Mouse (Mus musculus) fibroblast of lung, adult 2 months (primary cell): Measurements from ENCODE around the gene Fam189b.

ENCODE experiments used
- DNase-seq: peaks from one replicate; pipeline ENCODE4 v3.0.0-alpha.2; 2011; ENCODE audit warnings: low read depth

The Fam189b gene

DNA sequence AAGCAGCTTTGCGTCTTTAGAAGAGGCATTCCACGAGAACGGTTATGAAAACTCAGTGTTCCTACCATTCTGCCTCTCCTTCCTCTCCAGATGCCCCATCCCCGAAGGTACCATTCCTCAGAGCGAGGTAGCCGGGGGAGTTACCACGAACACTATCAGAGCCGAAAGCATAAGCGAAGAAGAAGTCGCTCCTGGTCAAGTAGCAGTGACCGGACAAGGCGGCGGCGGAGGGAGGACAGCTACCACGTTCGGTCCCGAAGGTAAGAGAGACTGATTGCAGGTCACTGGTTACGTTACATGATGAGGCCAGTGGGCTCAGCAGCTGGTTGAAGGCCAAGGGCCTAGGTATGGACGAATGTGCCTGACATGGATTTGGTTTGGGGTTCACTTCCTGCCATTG, 16.0 kb upstream of the Fam189b start:
- DNase-seq: no peak

DNA sequence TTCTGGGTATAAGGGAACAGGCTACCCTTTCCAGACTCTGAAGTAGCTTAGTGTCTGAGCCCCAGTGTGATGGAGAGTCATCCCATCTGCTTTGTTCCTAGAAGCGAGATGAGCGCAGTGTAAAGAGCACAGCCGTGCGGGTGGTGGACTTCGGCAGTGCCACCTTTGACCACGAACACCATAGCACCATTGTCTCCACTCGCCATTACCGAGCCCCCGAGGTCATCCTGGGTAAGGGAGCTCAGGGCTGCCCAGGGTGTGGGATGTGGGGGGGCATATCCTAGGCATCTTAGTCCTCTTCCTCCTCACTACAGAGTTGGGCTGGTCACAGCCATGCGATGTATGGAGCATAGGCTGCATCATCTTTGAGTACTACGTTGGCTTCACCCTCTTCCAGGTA, 8.1 kb upstream of the Fam189b start:
- DNase-seq: no peak

DNA sequence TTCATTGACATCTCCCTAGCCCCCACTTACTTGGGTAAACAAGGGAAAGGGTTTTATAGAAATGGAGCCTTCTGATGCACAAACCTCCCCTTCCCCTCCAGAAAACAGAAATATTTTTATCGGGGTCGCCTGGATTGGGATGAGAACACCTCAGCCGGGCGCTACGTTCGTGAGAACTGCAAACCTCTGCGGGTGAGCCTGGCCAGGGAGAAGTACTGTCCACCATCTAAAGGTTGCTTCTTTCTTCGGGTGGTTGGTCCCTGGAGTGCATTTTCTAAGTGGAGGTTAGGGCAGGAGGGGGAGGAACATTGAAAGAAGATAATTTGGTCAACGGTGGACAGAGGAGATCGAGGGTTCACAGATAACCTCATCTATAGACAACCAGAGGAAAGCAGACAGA, 7.4 kb upstream of the Fam189b start:
- DNase-seq: no peak

DNA sequence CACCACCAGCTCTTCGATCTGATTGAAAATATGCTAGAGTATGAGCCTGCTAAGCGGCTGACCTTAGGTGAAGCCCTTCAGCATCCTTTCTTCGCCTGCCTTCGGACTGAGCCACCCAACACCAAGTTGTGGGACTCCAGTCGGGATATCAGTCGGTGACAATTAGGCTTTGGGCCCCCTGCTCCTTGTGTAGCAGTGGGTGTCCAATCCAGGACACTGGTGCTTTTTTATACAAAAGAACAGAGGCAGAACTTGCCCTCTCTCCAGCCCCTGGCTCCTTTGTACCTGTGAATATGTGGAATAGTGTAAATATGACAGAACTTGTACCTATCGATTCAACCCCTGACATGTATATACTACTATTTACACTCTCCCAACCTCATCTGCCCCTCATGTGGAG, 6.5 kb upstream of the Fam189b start:
- no peak for DNase-seq

DNA sequence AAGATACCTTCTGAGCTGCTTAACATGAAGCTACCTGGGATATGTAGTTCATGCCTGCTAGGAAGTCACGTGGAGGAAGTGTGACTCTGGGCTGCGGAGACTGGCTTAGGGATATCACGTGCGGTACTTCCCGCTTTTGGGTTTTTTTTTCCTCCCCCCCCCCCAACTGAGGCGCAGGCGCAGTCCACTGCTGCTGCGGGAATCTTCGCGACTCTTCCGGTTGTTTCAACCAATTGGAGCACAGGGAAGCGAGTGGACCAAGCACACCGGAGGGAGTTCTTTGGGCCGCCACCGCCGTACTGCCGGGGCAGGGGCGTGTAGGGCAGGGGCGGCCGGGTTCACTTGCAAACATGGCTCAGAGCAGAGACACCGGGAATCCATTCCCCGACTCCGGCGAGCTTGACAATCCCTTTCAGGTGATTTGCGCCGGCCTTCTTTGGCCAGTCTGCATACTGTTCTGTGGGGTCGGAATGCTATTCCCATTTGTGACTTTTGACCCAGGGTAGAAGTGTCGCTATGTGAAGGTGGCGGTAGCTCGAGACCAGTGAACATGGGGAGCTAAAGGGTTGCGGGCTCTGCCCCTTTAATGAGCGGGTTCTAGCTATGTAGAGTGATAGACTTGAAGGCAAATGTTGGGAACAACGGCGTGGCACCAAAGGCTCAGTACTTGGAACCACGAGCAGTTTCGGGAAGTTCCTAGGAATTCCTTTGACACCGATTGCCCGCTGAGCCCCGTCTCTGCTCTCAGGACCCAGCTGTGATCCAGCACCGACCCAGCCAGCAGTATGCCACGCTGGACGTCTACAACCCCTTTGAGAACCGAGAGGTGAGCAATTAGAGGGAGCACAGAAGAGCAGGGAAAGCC, 5.5 kb upstream of the Fam189b start, which contains the start of gene Scamp3:
Gene Scamp3, plus strand, starts transcription at position 232 of the 865 bp plus-strand sequence.
- DNase-seq: peak; percentile 95

DNA sequence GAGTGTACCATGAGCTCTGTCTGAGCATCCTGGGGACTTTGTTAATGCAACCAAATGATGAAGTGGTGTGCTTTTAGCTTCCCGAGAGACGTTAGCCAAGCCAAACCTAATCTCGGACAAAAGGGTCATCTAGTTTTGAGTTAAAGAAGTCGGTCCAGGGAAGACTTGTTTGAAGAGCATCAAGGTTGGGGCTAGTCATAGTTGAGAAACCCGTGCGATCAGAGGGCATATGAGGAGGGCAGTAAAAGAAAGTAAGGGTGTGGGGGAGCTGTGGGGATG, 4.9 kb upstream of the Fam189b start:
- no peak for DNase-seq

DNA sequence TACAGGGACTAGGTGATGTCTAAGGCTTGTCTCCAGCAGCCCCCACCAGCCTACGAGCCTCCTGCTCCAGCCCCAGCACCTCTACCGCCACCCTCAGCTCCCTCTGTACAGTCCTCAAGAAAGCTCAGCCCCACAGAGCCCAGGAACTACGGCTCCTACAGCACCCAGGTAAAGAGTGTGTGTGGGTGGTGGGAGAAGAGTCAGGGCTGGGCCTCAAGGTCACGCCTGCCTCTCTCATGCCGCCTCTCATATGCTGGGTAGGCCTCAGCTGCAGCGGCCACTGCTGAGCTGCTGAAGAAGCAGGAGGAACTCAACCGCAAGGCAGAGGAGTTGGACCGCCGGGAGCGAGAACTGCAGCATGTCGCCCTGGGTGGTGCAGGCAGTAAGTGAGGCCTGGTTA, 3.9 kb upstream of the Fam189b start:
- no peak for DNase-seq

DNA sequence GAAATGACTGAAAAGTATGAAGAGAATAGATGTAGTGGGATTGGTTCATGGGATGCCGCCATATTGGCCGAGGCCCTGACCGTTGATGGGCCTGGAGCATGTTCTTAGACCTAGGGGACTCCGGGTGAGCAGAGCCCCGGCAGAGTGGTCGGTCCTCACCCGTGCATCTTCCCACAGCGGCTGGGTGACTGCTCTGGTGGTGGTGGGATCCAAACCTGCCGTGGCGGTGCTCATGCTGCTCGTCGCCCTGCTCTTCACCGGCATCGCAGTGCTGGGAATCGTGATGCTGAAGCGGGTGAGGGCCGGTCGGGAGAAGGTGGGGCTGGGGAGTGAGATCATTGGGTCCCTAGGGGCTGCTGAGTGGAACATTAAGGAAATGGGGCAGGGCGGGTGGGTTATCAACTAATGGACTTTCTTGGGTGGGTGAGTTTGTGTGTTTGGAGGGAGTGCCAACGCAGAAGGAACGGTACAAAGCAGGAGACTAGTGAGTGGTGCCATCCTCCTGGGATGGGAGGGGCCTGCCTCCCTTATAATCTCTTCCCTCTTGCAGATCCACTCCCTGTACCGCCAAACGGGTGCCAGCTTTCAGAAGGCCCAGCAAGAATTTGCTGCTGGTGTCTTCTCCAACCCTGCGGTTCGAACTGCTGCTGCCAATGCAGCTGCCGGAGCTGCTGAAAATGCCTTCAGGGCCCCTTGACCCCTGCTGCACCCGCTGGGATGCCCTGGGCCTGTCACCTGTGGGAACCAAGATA, 1.0 kb upstream of the Fam189b start:
- no peak for DNase-seq

DNA sequence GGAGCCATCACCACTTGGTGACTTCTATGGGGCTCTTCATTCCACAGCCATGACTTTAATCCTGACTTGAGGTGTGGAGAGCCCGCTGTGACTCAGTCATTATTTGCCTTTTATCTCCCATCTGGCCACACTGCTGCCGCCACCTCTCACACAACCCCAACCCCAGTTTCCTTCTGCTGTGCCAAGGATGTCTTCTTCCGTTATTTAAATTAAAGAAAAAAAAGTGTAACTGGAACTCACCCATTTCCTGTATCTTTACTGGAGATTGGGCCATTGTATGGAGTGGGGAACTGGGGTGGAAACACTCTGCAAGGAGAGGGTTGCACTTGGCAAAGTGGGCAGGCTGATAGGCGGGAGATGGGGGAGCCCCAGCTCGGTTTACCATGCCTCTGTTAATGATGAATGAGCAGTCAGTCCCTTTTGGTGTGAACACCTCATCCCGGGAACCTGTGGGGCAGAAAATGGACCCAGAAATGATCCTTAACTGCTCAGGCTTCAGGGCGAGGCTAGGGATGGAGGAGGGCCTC, 349 bp upstream of the Fam189b start:
- DNase-seq: no peak

DNA sequence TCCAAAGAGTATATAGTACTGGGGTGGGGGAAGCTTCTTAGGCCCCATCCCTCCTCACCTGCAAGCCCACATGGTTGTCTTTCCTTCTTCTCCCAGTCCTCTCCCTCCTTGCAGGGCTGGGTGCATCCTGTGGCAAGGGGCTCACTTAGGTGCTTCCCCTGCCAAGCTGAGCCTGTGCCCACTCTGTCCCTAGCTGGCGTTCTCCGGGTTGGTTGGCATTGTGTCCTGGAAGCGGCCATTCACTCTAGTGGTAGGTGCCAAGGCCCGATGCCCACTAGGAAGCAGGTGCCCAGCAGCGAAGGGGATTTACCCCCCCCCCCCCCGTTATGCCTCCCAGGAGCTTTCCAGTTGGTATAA, 994 bp downstream of the Fam189b start:
- DNase-seq: no peak

DNA sequence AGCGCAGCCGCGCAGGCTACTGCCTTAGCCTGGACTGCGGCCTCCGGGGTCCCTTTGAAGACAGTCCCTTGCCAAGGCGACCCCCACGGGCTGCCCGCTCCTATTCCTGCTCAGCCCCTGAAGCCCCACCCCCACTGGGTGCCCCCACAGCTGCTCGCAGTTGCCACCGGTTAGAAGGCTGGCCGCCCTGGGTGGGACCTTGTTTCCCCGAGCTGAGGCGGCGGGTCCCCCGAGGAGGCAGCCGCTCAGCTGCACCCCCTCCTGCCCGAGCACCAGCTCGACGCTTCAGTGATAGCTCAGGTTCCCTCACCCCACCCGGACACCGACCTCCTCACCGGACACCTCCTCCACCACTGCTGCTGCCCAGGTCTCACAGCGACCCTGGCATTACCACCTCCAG, 4.3 kb downstream of the Fam189b start:
- DNase-seq: no peak

DNA sequence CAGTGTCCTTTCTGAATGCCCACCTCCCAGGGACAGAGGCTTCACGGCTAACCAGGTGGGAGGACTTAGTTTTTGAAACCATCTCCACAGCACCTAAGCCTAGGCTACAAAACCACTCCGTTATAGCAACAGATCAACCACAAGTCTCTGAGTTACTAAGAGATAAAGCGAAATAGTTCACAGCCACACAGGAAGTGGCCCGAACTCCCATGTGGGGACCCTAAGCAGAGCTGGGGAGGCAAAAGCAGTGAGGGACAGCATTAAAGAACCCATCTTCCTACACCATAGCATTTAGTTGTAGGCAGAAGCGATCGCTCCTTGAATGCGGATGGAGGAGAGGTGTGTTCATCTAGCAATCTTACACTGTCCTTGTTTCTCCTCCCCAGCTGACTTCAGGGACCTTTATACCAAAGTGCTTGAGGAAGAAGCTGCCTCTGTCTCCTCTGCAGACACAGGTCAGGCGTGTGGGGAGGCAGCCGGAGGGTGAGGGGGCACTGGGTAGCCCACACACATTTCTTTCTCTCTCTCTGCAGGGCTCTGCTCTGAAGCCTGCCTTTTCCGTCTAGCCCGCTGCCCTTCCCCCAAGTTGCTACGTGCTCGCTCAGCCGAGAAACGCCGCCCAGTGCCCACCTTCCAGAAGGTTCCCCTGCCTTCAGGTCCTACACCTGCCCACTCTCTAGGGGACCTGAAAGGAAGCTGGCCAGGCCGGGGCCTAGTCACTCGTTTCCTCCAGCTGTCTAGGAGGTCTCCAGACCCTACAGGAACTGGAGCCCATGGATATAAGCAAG, 4.9 kb downstream of the Fam189b start:
- no peak for DNase-seq

DNA sequence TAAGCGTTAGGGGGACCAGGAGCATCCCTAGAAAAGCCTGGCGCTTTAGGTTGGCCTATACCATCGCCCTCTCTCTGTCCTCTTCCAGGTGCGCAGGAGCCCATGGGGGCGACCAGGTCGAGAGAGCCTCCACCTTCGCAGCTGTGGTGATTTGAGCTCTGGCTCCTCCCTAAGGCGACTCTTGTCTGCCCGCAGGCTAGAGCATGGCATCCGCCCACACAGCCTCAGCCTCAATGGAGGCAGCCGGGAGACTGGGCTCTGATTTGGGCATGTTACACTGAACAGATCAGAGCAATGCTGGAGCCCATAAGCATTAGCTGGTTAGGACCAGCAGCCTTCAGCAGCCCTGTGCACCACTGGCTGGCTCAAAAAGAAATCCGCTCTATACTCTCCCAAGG, 5.5 kb downstream of the Fam189b start:
- DNase-seq: no peak

DNA sequence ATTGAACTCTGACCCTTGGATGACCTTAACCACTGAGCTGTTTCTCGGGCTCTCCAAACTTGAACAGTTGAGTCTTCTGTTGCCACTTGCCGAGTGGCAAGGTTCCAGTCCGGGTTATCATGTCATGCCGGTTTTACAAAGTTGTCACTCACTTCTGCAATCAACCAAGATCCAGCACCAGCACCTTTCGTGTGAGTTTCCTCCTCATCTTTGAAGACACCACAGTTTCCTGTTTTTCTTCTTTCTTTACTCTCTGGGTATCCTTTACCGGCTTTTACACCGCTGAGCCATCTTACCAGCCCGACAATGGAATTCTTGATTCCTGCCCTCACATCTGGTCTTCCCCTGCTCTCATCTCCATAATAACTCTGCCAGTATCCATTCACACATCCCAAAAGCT, 7.5 kb downstream of the Fam189b start:
- DNase-seq: no peak

DNA sequence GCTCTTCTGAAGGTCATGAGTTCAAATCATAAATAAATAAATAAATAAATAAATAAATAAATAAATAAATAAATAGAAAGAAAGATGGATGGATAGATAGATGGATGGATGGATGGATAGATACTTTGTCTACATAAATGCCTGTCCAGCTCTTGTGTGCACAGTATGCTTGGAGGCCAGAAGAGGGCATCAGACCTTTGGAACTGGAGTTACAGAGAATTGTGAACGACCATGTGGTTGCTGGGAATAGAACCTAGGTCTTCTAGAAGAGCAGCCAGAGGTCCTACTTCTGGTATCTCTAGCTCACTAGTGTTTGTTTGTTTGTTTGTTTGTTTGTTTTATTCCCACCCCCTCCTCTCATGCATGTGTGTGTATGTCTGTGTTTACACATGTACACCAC, 10.4 kb downstream of the Fam189b start:
- no peak for DNase-seq

DNA sequence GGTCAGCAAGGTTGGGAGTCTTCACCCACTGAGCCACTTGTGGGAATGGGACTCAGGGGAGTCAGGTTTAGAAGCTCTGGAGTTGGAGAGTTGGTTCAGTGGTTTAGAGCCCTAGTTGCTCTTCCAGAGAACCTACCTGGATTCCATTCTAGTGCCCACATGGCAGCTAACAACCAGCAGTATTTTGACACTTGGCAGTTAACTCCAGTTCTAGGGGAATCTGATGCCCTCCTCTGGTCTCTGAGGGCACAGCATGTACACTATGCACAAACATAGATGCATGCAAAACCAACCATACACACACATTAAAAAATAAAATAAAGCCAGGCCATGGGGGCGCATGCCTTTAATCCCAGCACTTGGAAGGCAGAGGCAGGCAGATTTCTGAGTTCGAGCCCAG, 10.9 kb downstream of the Fam189b start:
- no peak for DNase-seq

DNA sequence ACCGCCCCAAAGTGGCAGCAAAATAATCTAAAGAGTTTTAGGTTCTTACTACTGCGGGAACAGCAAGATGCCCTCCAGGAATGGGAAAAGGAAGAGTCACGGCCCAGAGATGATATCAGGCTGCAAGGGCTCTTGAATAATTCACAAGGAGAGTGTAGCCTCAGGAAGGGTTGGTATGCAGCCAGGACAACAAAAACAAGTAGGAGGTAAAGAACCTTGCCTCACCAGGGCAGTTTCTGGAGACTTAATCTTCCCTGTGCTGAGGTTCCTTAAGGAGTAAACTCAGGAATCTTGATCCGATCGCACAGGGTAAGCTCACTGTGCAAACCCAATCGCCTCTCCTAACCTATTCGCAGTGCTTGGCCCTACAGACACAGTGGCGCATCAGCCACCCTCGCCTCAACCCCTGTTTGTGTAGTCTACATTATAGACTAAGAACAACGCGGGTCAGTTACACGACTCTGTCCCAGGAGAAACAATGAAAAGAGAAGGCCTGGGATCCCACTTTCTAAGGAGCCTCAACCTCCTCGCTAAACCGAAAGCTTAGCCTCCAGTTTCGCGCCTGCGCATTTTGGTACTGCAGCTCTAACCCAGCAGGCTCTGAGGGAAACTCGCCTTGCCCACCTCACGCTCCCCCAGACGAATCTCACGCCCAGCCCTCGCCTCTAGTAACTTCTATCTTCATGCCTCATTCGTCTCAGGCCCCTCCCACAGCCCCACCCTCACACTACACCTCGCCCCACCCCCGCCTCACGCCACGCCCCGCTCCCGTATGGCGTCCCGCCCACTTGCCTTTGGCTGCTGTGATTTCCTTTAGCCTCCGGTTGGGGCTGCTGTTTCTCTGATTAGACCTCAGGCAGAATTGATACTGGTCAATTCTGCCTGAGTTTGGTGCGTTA, 13.3 kb downstream of the Fam189b start:
- peak; percentile 74 for DNase-seq

DNA sequence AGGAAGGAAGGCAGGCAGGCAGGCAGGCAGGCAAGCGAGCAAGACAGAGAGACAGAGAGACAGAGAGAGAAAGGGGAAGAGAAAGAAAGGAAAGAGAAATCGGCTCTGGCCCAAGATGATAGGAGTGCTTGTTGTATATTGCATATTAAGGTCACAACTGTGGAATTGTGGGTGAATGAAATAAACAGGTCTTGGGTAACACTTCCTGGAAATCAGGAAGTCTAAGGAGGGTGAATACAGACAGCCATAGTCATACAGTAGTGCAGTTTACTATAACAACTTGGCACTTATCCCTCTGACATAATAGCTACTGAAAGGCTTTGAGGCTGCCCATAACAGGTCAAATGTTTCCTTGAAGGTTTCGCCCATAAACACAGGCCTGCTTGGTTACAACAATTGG, 16.9 kb downstream of the Fam189b start:
- no peak for DNase-seq

DNA sequence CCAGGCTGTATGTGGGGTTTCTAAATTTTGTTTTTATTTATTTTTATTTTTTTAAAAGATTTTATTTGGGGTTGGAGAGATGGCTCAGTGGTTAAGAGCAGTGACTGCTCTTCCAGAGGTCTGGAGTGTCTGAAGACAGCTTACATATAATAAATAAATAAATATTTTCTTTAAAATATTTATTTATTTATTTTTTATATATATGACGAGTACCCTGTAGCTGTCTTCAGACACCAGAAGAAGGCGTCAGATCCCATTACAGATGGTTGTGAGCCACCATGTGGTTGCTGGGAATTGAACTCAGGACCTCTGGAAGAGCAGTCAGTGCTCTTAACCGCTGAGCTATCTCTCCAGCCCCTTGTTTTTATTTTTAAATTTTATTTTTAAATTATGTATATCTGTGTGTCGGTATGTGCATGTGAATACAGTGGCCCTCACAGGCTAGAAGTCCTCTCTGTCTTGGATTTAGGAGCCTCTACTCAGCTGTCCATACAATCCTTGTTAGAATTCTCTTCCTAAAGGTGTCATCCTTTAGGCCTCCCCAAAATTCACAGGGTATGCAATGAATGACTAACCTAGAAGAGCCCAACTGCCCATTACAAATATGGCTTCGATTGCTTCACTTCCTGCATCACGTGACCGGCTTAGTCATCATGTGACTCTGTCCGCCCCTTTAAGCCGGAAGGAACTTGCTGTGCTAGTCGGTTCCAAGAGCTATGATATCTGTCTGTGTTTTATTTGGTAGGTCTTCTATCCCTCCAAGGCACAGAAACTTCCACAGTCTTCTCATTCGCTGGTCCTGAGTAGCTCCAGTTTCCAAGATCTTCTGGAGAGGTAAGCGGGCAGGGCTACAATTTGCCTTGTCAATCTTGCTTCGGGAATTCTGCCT, 19.6 kb downstream of the Fam189b start, which contains the start of gene Gba:
Gene Gba, plus strand, starts transcription at position 676 of the 889 bp plus-strand sequence.
- DNase-seq: peak; percentile 90

DNA sequence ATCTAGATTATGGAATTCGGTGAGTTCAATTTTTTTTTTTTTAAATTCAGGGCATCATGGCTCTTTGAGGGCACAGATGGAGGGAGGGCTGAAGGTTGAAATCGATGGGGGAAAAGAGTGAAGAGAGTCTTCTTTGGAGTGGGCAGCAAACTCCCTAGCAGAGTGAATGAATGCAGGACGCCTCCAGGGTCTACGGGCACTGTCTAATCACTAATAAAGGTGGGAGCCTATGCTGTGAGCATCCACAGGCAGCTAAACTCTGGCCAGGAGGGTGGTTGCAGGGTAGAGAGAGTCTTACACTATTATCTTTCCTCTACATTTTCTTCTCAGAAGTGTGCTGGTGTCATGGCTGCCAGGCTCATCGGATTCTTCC, 20.2 kb downstream of the Fam189b start:
- DNase-seq: no peak

DNA sequence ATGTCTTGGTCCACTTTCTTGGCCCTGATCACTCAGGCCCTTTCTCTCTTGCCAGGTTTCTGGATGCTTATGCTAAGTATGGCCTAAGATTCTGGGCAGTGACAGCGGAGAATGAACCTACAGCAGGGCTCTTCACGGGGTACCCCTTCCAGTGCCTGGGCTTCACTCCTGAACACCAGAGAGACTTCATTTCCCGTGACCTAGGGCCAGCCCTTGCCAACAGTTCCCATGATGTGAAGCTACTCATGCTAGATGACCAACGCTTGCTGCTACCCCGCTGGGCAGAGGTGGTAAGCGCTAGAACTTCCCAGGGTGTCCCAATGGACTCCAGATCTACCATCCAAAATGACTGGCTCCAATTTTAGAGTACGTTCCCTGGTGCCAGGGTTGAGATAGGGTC, 23.1 kb downstream of the Fam189b start:
- no peak for DNase-seq
